Mouse (Mus musculus) heart, postnatal 0 days (tissue): ENCODE results near the gene Adamts12.

ENCODE experiments used
- CTCF ChIP-seq: IDR thresholded peaks from 2 replicates; pipeline ENCODE4 v1.5.1; 2016; ENCODE audit warnings: antibody characterized with exemption, control low read depth, low read depth
- EP300 ChIP-seq: IDR thresholded peaks from 2 replicates; pipeline ENCODE4 v1.6.1; 2016; ENCODE audit warnings: antibody characterized with exemption, low read depth

GRCm38 (mm10) chr15:11084241-11084992 is 19.8 kb downstream of the Adamts12 start:
- TF ChIP-seq CTCF (no peak), EP300 (no peak)
